Mouse (Mus musculus): ENCODE measurements around the gene Usp6nl.

- TF ChIP-seq CTCF (IDR thresholded peaks at IDR 0.05; ENCODE audit: borderline replicate concordance, extremely low read depth, insufficient read depth, insufficient read length): no peak
- no peak for TF ChIP-seq POLR2A (IDR thresholded peaks at IDR 0.05; ENCODE audit: borderline replicate concordance, extremely low read depth, insufficient read depth, insufficient read length, poor library complexity, severe bottlenecking)
Measured at GRCm38 (mm10) chr2:6340439-6340838, 18.0 kb downstream of the Usp6nl start.
